Mouse (Mus musculus): Measurements from ENCODE around the gene Dpp3. TPM values are rescaled to one million over a fixed set of nuclear protein-coding genes. Genes with fewer than 3 reads are reported as not detected.

The Dpp3 gene
- polyA plus RNA-seq, 1 experiment = 79.5 TPM

GRCm38 (mm10) chr19:4942551-4943252, 14.6 kb upstream of the Dpp3 start, which contains the start of gene Peli3:
Peli3 (minus strand) TSS chr19:4943127.
- H3K36me3 ChIP-seq (ENCODE audit: control insufficient read depth, insufficient read depth, low read length) = no peaks in the 10 kb centered on the region
- peak within 1 kb of the TSS; percentile 50; the same call in 1 of the 2 replicates for H3K4me3 ChIP-seq (ENCODE audit: extremely low read depth, insufficient read depth, insufficient read length)
- DNase-seq (ENCODE audit: low read depth in 1 of 2, low spot score in 2 of 2) = peak; percentile 40 to 74
- H3K27ac ChIP-seq (ENCODE audit: insufficient read depth, low read length) = no peak within 1 kb of the TSS
- TF ChIP-seq POLR2A (IDR thresholded peaks at IDR 0.05; ENCODE audit: low read depth, low read length) (no peak), CTCF (IDR thresholded peaks at IDR 0.05; ENCODE audit: extremely low read depth, insufficient read depth, insufficient read length, insufficient replicate concordance) (no peak)
- peaks cover 4% of the 10 kb centered on the region for H3K4me1 ChIP-seq (ENCODE audit: control insufficient read depth, insufficient read depth, insufficient read length)
- peaks cover 2% of the 10 kb centered on the region; the same call in 1 of the 2 replicates for H3K27me3 ChIP-seq (ENCODE audit: control insufficient read depth, insufficient read depth, low read length)
- WGBS = under 1% methylated on average over 54 of the region's 55 CpGs

GRCm38 (mm10) chr19:4937444-4938310, 9.6 kb upstream of the Dpp3 start:
- 72% methylated on average over 17 of the region's 17 CpGs for WGBS
- H3K4me3 ChIP-seq (ENCODE audit: extremely low read depth, insufficient read depth, insufficient read length) = no peak overlapping the region
- no peaks in the 10 kb centered on the region for H3K36me3 ChIP-seq (ENCODE audit: control insufficient read depth, insufficient read depth, low read length)
- no peak overlapping the region for H3K27ac ChIP-seq (ENCODE audit: insufficient read depth, low read length)
- peaks cover 4% of the 10 kb centered on the region for H3K4me1 ChIP-seq (ENCODE audit: control insufficient read depth, insufficient read depth, insufficient read length)
- H3K27me3 ChIP-seq (ENCODE audit: control insufficient read depth, insufficient read depth, low read length) = peaks cover 1% of the 10 kb centered on the region; the same call in 1 of the 2 replicates
- TF ChIP-seq POLR2A (IDR thresholded peaks at IDR 0.05; ENCODE audit: low read depth, low read length) (no peak), CTCF (IDR thresholded peaks at IDR 0.05; ENCODE audit: extremely low read depth, insufficient read depth, insufficient read length, insufficient replicate concordance) (no peak)
- no peak for DNase-seq (ENCODE audit: low read depth in 1 of 2, low spot score in 2 of 2)

GRCm38 (mm10) chr19:4936896-4937295, 8.8 kb upstream of the Dpp3 start:
- H3K4me3 ChIP-seq (ENCODE audit: extremely low read depth, insufficient read depth, insufficient read length) = no peak overlapping the region
- 86% methylated on average over 2 of the region's 2 CpGs for WGBS
- H3K4me1 ChIP-seq (ENCODE audit: control insufficient read depth, insufficient read depth, insufficient read length) = no peaks in the 10 kb centered on the region
- no peak overlapping the region for H3K27ac ChIP-seq (ENCODE audit: insufficient read depth, low read length)
- no peak for DNase-seq (ENCODE audit: low read depth in 1 of 2, low spot score in 2 of 2)
- no peaks in the 10 kb centered on the region for H3K36me3 ChIP-seq (ENCODE audit: control insufficient read depth, insufficient read depth, low read length)
- no peaks in the 10 kb centered on the region for H3K27me3 ChIP-seq (ENCODE audit: control insufficient read depth, insufficient read depth, low read length)
- no peak for TF ChIP-seq POLR2A (IDR thresholded peaks at IDR 0.05; ENCODE audit: low read depth, low read length)
- TF ChIP-seq CTCF (IDR thresholded peaks at IDR 0.05; ENCODE audit: extremely low read depth, insufficient read depth, insufficient read length, insufficient replicate concordance) = no peak

GRCm38 (mm10) chr19:4928781-4929180, 694 bp upstream of the Dpp3 start:
- Histone ChIP-seq H3K36me3 (ENCODE audit: control insufficient read depth, insufficient read depth, low read length) (no peaks in the 10 kb centered on the region; the same call in 1 of the 2 replicates), H3K27me3 (ENCODE audit: control insufficient read depth, insufficient read depth, low read length) (no peaks in the 10 kb centered on the region), H3K4me1 (ENCODE audit: control insufficient read depth, insufficient read depth, insufficient read length) (peaks cover 3% of the 10 kb centered on the region; the same call in 1 of the 2 replicates), H3K27ac (ENCODE audit: insufficient read depth, low read length) (no peak overlapping the region), H3K4me3 (ENCODE audit: extremely low read depth, insufficient read depth, insufficient read length) (no peak overlapping the region)
- WGBS = 80% methylated on average over 5 of the region's 5 CpGs
- TF ChIP-seq CTCF (IDR thresholded peaks at IDR 0.05; ENCODE audit: extremely low read depth, insufficient read depth, insufficient read length, insufficient replicate concordance) (no peak), POLR2A (IDR thresholded peaks at IDR 0.05; ENCODE audit: low read depth, low read length) (no peak)
- no peak for DNase-seq (ENCODE audit: low read depth in 1 of 2, low spot score in 2 of 2)

GRCm38 (mm10) chr19:4925121-4925860, 2.8 kb downstream of the Dpp3 start:
- Histone ChIP-seq H3K27ac (ENCODE audit: insufficient read depth, low read length) (no peak overlapping the region), H3K4me3 (ENCODE audit: extremely low read depth, insufficient read depth, insufficient read length) (no peak overlapping the region), H3K4me1 (ENCODE audit: control insufficient read depth, insufficient read depth, insufficient read length) (peaks cover 3% of the 10 kb centered on the region; the same call in 1 of the 2 replicates), H3K36me3 (ENCODE audit: control insufficient read depth, insufficient read depth, low read length) (peaks cover 31% of the 10 kb centered on the region), H3K27me3 (ENCODE audit: control insufficient read depth, insufficient read depth, low read length) (no peaks in the 10 kb centered on the region)
- 95% methylated on average over 11 of the region's 11 CpGs for WGBS
- TF ChIP-seq POLR2A (IDR thresholded peaks at IDR 0.05; ENCODE audit: low read depth, low read length) (no peak), CTCF (IDR thresholded peaks at IDR 0.05; ENCODE audit: extremely low read depth, insufficient read depth, insufficient read length, insufficient replicate concordance) (no peak)
- DNase-seq (ENCODE audit: low read depth in 1 of 2, low spot score in 2 of 2) = no peak

- no peaks in the 10 kb centered on the region for H3K27me3 ChIP-seq (ENCODE audit: control insufficient read depth, insufficient read depth, low read length)
- no peaks in the 10 kb centered on the region for H3K4me1 ChIP-seq (ENCODE audit: control insufficient read depth, insufficient read depth, insufficient read length)
- WGBS = 86% methylated on average over 6 of the region's 6 CpGs
- DNase-seq (ENCODE audit: low read depth in 1 of 2, low spot score in 2 of 2) = no peak
- TF ChIP-seq CTCF (IDR thresholded peaks at IDR 0.05; ENCODE audit: extremely low read depth, insufficient read depth, insufficient read length, insufficient replicate concordance) (no peak), POLR2A (IDR thresholded peaks at IDR 0.05; ENCODE audit: low read depth, low read length) (no peak)
- H3K4me3 ChIP-seq (ENCODE audit: extremely low read depth, insufficient read depth, insufficient read length) = no peak overlapping the region
- H3K36me3 ChIP-seq (ENCODE audit: control insufficient read depth, insufficient read depth, low read length) = peaks cover 66% of the 10 kb centered on the region
- no peak overlapping the region for H3K27ac ChIP-seq (ENCODE audit: insufficient read depth, low read length)
Measured at GRCm38 (mm10) chr19:4919652-4920051, 8.4 kb downstream of the Dpp3 start.

All from spleen, adult 2 months (tissue).